Mouse (Mus musculus) MEL (cell line): Measurements from ENCODE around the gene Rnf144b. TPM values are rescaled to one million over a fixed set of nuclear protein-coding genes. Genes with fewer than 3 reads are reported as not detected.

Experiments
- DNase-seq: peaks from one replicate; pipeline ENCODE4 v3.0.0; 2011; ENCODE audit warnings: low read depth, low spot score
- H3K27ac ChIP-seq: 2 replicates; pipeline ENCODE4 v1.5.1; 2012; ENCODE audit warnings: low read depth, mild to moderate bottlenecking, control low read depth, low read length, moderate library complexity; ENCODE audit not compliant: control insufficient read depth
- H3K27me3 ChIP-seq, 2 experiments: fragments of 150-350 bp in 1 of 2; sonication (generic) in 1 of 2; 2 replicates each; pipeline ENCODE4 v1.6.1; 2012; ENCODE audit warnings: low read length in 2 of 2, mild to moderate bottlenecking in 2 of 2, improper control_type of control experiment in 1 of 2, moderate library complexity in 1 of 2; ENCODE audit not compliant: insufficient read depth in 2 of 2, control insufficient read depth in 1 of 2
- H3K36me3 ChIP-seq, 2 experiments: 2 replicates each; pipeline ENCODE4 v1.6.1; 2012 to 2014; ENCODE audit warnings: low read length in 2 of 2, improper control_type of control experiment in 1 of 2, inconsistent platforms in 1 of 2, mild to moderate bottlenecking in 1 of 2; ENCODE audit not compliant: insufficient read depth in 2 of 2, control insufficient read depth in 1 of 2
- H3K4me1 ChIP-seq, 2 experiments: fragments of 150-350 bp in 1 of 2; sonication (generic) in 1 of 2; 2 replicates each; pipeline ENCODE4 v1.6.1; 2012; ENCODE audit warnings: low read length in 2 of 2, improper control_type of control experiment in 1 of 2, mild to moderate bottlenecking in 1 of 2; ENCODE audit not compliant: insufficient read depth in 2 of 2, control insufficient read depth in 1 of 2
- H3K4me3 ChIP-seq, 2 experiments: fragments of 150-350 bp in 1 of 2; sonication (generic) in 1 of 2; 2 replicates each; pipeline ENCODE4 v1.5.1; 2012; ENCODE audit warnings: low read depth in 2 of 2, low read length in 2 of 2, mild to moderate bottlenecking in 2 of 2, moderate library complexity in 2 of 2, control low read depth in 1 of 2, improper control_type of control experiment in 1 of 2; ENCODE audit not compliant: control insufficient read depth in 1 of 2, insufficient read depth in 1 of 2
- H3K79me2 ChIP-seq: 2 replicates; pipeline ENCODE4 v1.6.1; 2012; ENCODE audit warnings: mild to moderate bottlenecking, low read length, moderate library complexity; ENCODE audit not compliant: control insufficient read depth, poor library complexity, insufficient read depth
- H3K9ac ChIP-seq: 2 replicates; pipeline ENCODE4 v1.6.1; 2012; ENCODE audit warnings: low read depth, mild to moderate bottlenecking, control low read depth, low read length, moderate library complexity; ENCODE audit not compliant: control insufficient read depth, poor library complexity, severe bottlenecking
- H3K9me3 ChIP-seq: fragments of 150-350 bp; sonication (generic); replicated peaks from 2 replicates; pipeline ENCODE4 v1.6.1; 2012; ENCODE audit warnings: mild to moderate bottlenecking, low read length, improper control_type of control experiment, moderate library complexity; ENCODE audit not compliant: insufficient read depth
- BHLHE40 ChIP-seq: IDR thresholded peaks from 2 replicates; pipeline ENCODE4 v1.6.1; 2012; ENCODE audit warnings: low read depth, mild to moderate bottlenecking, inconsistent platforms, low read length, improper control_type of control experiment, borderline replicate concordance
- E2F4 ChIP-seq: IDR thresholded peaks from 2 replicates; pipeline ENCODE4 v1.6.1; 2011; ENCODE audit warnings: low read depth, low read length, improper control_type of control experiment, borderline replicate concordance
- EP300 ChIP-seq, 2 experiments: IDR thresholded peaks; 2 replicates each; pipeline ENCODE4 v1.6.1; 2011; ENCODE audit warnings: improper control_type of control experiment in 2 of 2, low read length in 2 of 2, low read depth in 1 of 2, mild to moderate bottlenecking in 1 of 2
- GATA1 ChIP-seq: IDR thresholded peaks from 2 replicates; pipeline ENCODE4 v1.6.1; 2011; ENCODE audit warnings: low read depth, low read length, improper control_type of control experiment
- HCFC1 ChIP-seq: IDR thresholded peaks from 2 replicates; pipeline ENCODE4 v1.6.1; 2012; ENCODE audit warnings: low read depth, mild to moderate bottlenecking, inconsistent platforms, low read length, improper control_type of control experiment, moderate library complexity
- KAT2A ChIP-seq: conservative IDR thresholded peaks from 2 replicates; pipeline ENCODE4 v1.6.1; 2012; ENCODE audit warnings: low read depth, low read length, improper control_type of control experiment, inconsistent platforms
- MAFK ChIP-seq: IDR thresholded peaks from 2 replicates; pipeline ENCODE4 v1.6.1; 2011; ENCODE audit warnings: low read depth, mild to moderate bottlenecking, low read length, improper control_type of control experiment, borderline replicate concordance
- MAX ChIP-seq: IDR thresholded peaks from 2 replicates; pipeline ENCODE4 v1.6.1; 2011; ENCODE audit warnings: low read length, improper control_type of control experiment
- MEF2A ChIP-seq: IDR thresholded peaks from 2 replicates; pipeline ENCODE4 v1.6.1; 2014; ENCODE audit warnings: low read depth, mild to moderate bottlenecking, inconsistent platforms, low read length, improper control_type of control experiment; ENCODE audit not compliant: poor library complexity, insufficient replicate concordance, severe bottlenecking; ENCODE audit errors: extremely low read depth
- MYB ChIP-seq: IDR thresholded peaks from 2 replicates; pipeline ENCODE4 v1.6.1; 2011; ENCODE audit warnings: mild to moderate bottlenecking, low read depth, low read length, improper control_type of control experiment
- NELFE ChIP-seq: IDR thresholded peaks from 2 replicates; pipeline ENCODE4 v1.6.1; 2011; ENCODE audit warnings: low read depth, low read length, improper control_type of control experiment
- NRF1 ChIP-seq: IDR thresholded peaks from 2 replicates; pipeline ENCODE4 v1.6.1; 2014; ENCODE audit warnings: low read depth, mild to moderate bottlenecking, inconsistent platforms, low read length, improper control_type of control experiment, moderate library complexity; ENCODE audit not compliant: poor library complexity, insufficient read depth, severe bottlenecking
- POLR2AphosphoS5 ChIP-seq: IDR thresholded peaks from 2 replicates; pipeline ENCODE4 v1.6.1; 2012; ENCODE audit warnings: low read depth, borderline replicate concordance, mild to moderate bottlenecking, inconsistent platforms, low read length, moderate library complexity, mixed read lengths
- RAD21 ChIP-seq: IDR thresholded peaks from 2 replicates; pipeline ENCODE4 v1.6.1; 2011; ENCODE audit warnings: mild to moderate bottlenecking, low read depth, low read length, improper control_type of control experiment
- RCOR1 ChIP-seq: IDR thresholded peaks from 2 replicates; pipeline ENCODE4 v1.6.1; 2012; ENCODE audit warnings: low read depth, mild to moderate bottlenecking, inconsistent platforms, low read length, improper control_type of control experiment
- SIN3A ChIP-seq: IDR thresholded peaks from 2 replicates; pipeline ENCODE4 v1.6.1; 2012; ENCODE audit warnings: low read length, improper control_type of control experiment, inconsistent platforms
- UBTF ChIP-seq: IDR thresholded peaks from 2 replicates; pipeline ENCODE4 v1.6.1; 2012; ENCODE audit warnings: low read depth, mild to moderate bottlenecking, inconsistent platforms, low read length, improper control_type of control experiment, moderate library complexity, borderline replicate concordance; ENCODE audit not compliant: insufficient read depth
- USF2 ChIP-seq, 2 experiments: IDR thresholded peaks; 2 replicates each; pipeline ENCODE4 v1.6.1; 2011 to 2012; ENCODE audit warnings: improper control_type of control experiment in 2 of 2, low read length in 2 of 2, borderline replicate concordance in 1 of 2, inconsistent platforms in 1 of 2, low read depth in 1 of 2, mild to moderate bottlenecking in 1 of 2; ENCODE audit not compliant: insufficient read depth in 1 of 2
- ZC3H11A ChIP-seq: IDR thresholded peaks from 2 replicates; pipeline ENCODE4 v1.6.1; 2012; ENCODE audit warnings: low read depth, mild to moderate bottlenecking, inconsistent platforms, low read length, improper control_type of control experiment
- ZMIZ1 ChIP-seq: IDR thresholded peaks from 2 replicates; pipeline ENCODE4 v1.6.1; 2012; ENCODE audit warnings: low read depth, mild to moderate bottlenecking, inconsistent platforms, low read length, improper control_type of control experiment, moderate library complexity
- ZNF384 ChIP-seq: IDR thresholded peaks from 2 replicates; pipeline ENCODE4 v1.6.1; 2012; ENCODE audit warnings: low read depth, mild to moderate bottlenecking, inconsistent platforms, low read length, improper control_type of control experiment
- polyA plus RNA-seq, 2 experiments: library from polyadenylated mRNA; stranded (reverse) in 1 of 2; unstranded in 1 of 2; fragments of >175 nt in 1 of 2; fragments of >200 nt in 1 of 2; gene quantifications; 2 replicates each; pipeline versions ENCODE4 v1.2.1 to v1.2.4; 2012; ENCODE audit warnings: low replicate concordance in 2 of 2, low read depth in 1 of 2; ENCODE audit not compliant: insufficient read length in 2 of 2, insufficient read depth in 1 of 2, missing spikeins in 1 of 2
- total RNA-seq: library from RNA; depleted of rRNA; stranded (reverse); fragments of 300-350 nt; gene quantifications from 2 replicates; pipeline ENCODE4 v1.2.3, GENCODE M21; 2012

The Rnf144b gene
- total and polyA plus RNA-seq, 3 experiments, result not detected

DNA sequence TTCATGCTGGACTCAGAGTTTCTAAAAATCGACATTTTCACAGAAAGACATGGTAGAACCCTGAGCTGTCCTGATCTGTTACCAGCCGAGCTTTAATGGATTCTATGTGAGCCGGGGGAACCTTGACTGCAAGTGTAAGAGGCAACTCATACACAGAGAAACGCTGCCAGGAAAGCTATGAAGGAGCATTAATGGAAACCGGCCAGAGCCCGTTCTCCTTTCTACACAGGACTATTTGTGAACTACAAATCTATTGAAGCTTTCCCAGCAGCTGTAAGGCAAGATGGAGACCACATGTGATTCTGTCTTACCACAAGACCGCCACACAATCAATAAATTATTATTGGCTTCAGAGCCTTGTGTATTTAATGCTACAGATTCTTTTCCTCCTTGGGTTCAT, 13.3 kb downstream of the Rnf144b start:
- no peak for DNase-seq
- Histone ChIP-seq H3K4me1 (no peaks in the 10 kb centered on the region), H3K9ac (no peak overlapping the region), H3K9me3 (no peaks in the 10 kb centered on the region), H3K36me3 (no peaks in the 10 kb centered on the region), H3K79me2 (no peaks in the 10 kb centered on the region), H3K27ac (no peak overlapping the region)
- TF ChIP-seq MAX (no peak), UBTF (no peak), MEF2A (no peak), BHLHE40 (no peak), GATA1 (no peak), ZNF384 (no peak), HCFC1 (no peak), RAD21 (no peak), SIN3A (no peak), EP300 (IDR thresholded peaks at IDR 0.05; ENCODE audit: low read depth in 1 of 2, low read length in 2 of 2) (no peak), ZMIZ1 (no peak), USF2 (IDR thresholded peaks at IDR 0.05; ENCODE audit: borderline replicate concordance in 1 of 2, insufficient read depth in 1 of 2, low read depth in 1 of 2, low read length in 2 of 2) (no peak), ZC3H11A (no peak), KAT2A (no peak), E2F4 (no peak), POLR2AphosphoS5 (no peak), MYB (no peak), MAFK (no peak), RCOR1 (no peak), NELFE (no peak)
- TF ChIP-seq, all 39 proteins: peak for 0
- Histone ChIP-seq H3K27me3 (no peaks in the 10 kb centered on the region; a peak in 2 of 4 replicates), H3K4me3 (no peak overlapping the region)

DNA sequence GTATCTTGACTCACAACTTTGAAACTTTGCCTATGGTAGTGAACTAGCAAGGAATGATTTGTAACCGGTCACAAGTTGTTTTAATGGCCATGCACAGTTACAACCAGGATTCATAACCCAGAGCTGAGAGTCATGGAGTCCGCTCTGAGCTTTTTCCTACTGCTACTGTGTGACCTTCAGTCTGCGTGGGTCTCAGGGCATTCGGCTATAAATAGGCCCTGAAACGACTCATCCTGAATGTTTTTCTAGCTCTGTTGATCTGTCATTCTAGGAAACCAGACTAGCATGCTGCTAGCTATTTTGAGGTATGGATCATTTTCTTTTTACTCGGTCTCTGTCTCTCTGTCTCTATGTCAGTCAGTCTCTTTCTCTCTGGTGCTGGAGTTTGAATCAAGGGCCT, 20.3 kb downstream of the Rnf144b start:
- H3K4me1 ChIP-seq, result no peaks in the 10 kb centered on the region
- no peaks in the 10 kb centered on the region for H3K79me2 ChIP-seq
- DNase-seq, result no peak
- H3K9ac ChIP-seq, result no peak overlapping the region
- no peak overlapping the region for H3K4me3 ChIP-seq
- TF ChIP-seq NRF1, result no peak
- no peaks in the 10 kb centered on the region for H3K9me3 ChIP-seq
- H3K36me3 ChIP-seq, result no peaks in the 10 kb centered on the region
- 0 out of 4 replicates have a peak, but pooled peaks cover 0 to 1% of the 10 kb centered on the region in 2 experiments for H3K27me3 ChIP-seq
- no peak overlapping the region for H3K27ac ChIP-seq
